Mouse (Mus musculus): ENCODE measurements around the gene Gimd1. TPM values are rescaled to one million over a fixed set of nuclear protein-coding genes. Genes with fewer than 3 reads are reported as not detected.

The Gimd1 gene
- total RNA-seq, 2 experiments from 2014 or later, result not detected

Other genes starting within 250 kb of the Gimd1 start
- gene Tbck, start 54.3 kb downstream of the Gimd1 start, total RNA-seq (2021), result 10 to 100 TPM; 39.6 to 41.2 TPM
- gene Aimp1, start 54.5 kb downstream of the Gimd1 start, total RNA-seq (2021), result 10 to 100 TPM; 56.6 to 61.7 TPM